Mouse (Mus musculus) kidney, adult 2 months (tissue): ENCODE data around the gene Topbp1. TPM values are rescaled to one million over a fixed set of nuclear protein-coding genes. Genes with fewer than 3 reads are reported as not detected.

ENCODE experiments used
- DNase-seq: peaks from one replicate; pipeline ENCODE4 v3.0.0; 2021
- H3K27ac ChIP-seq: fragments of 200-500 bp; 2 replicates; pipeline ENCODE4 v1.5.1; 2012; ENCODE audit warnings: low read depth, low read length, control low read depth, inconsistent platforms; ENCODE audit not compliant: insufficient read depth
- H3K27me3 ChIP-seq: fragments of 200-500 bp; replicated peaks from 2 replicates; pipeline ENCODE4 v1.6.1; 2012; ENCODE audit warnings: mild to moderate bottlenecking, moderate library complexity, low read length, inconsistent platforms; ENCODE audit not compliant: control insufficient read depth, insufficient read depth
- H3K36me3 ChIP-seq: fragments of 200-500 bp; 2 replicates; pipeline ENCODE4 v1.6.1; 2012; ENCODE audit warnings: mild to moderate bottlenecking, moderate library complexity, low read length, inconsistent platforms; ENCODE audit not compliant: control insufficient read depth, insufficient read depth
- H3K4me1 ChIP-seq: fragments of 200-500 bp; 2 replicates; pipeline ENCODE4 v1.6.1; 2011; ENCODE audit warnings: low read length; ENCODE audit not compliant: control insufficient read depth, insufficient read depth
- H3K4me3 ChIP-seq: fragments of 200-500 bp; 2 replicates; pipeline ENCODE4 v1.5.1; 2011; ENCODE audit warnings: mild to moderate bottlenecking, low read depth, low read length, control low read depth; ENCODE audit not compliant: insufficient read depth
- CTCF ChIP-seq: fragments of 200-500 bp; conservative IDR thresholded peaks from 2 replicates; pipeline ENCODE4 v1.5.1; 2011; ENCODE audit warnings: low read depth, mild to moderate bottlenecking, control low read depth, low read length, moderate library complexity, mixed read lengths; ENCODE audit not compliant: insufficient read depth, insufficient read length
- POLR2A ChIP-seq: fragments of 200-500 bp; IDR thresholded peaks from one replicate; pipeline ENCODE4 v1.6.1; 2011; ENCODE audit warnings: low read depth, low read length, control low read depth
- WGBS: fragments of 180-500 bp; shearing (Covaris S2); methylation state at CpG from one replicate; pipeline ENCODE4 v1.1.7; 2018; 5-methylcytosine and 5-hydroxymethylcytosine counted together
- polyA plus RNA-seq: library from polyadenylated mRNA; depleted of rRNA; stranded (reverse); fragments of >200 nt; gene quantifications from 2 replicates; pipeline ENCODE4 v1.2.3, GENCODE M21; 2012

Topbp1 gene
- polyA plus RNA-seq, 1 experiment = 4.4 TPM

- 59% methylated on average over 13 of the region's 13 CpGs for whole genome bisulfite sequencing
- DNase-seq = no peak
- no peak overlapping the region for H3K4me3 ChIP-seq
- no peaks in the 10 kb centered on the region for H3K4me1 ChIP-seq
- H3K27me3 ChIP-seq = no peaks in the 10 kb centered on the region
- TF ChIP-seq CTCF (no peak), POLR2A (no peak)
- no peak overlapping the region for H3K27ac ChIP-seq
- no peaks in the 10 kb centered on the region for H3K36me3 ChIP-seq
Observed at GRCm38 (mm10) chr9:103286901-103287422, 18.1 kb upstream of the Topbp1 start.

- Histone ChIP-seq H3K27me3 (no peaks in the 10 kb centered on the region), H3K36me3 (no peaks in the 10 kb centered on the region), H3K27ac (no peak overlapping the region), H3K4me1 (no peaks in the 10 kb centered on the region), H3K4me3 (no peak overlapping the region)
- TF ChIP-seq POLR2A (no peak), CTCF (no peak)
- no peak for DNase-seq
- WGBS = 89% methylated on average over 19 of the region's 19 CpGs
Observed at GRCm38 (mm10) chr9:103287840-103288488, 17.1 kb upstream of the Topbp1 start.

GRCm38 (mm10) chr9:103288489-103289180 lies 16.4 kb upstream of the Topbp1 start:
- TF ChIP-seq POLR2A = no peak
- no peak for TF ChIP-seq CTCF

GRCm38 (mm10) chr9:103294507-103294906 lies 10.5 kb upstream of the Topbp1 start:
- H3K27me3 ChIP-seq = no peaks in the 10 kb centered on the region
- TF ChIP-seq CTCF (no peak), POLR2A (no peak)
- no peaks in the 10 kb centered on the region for H3K36me3 ChIP-seq
- WGBS = 57% methylated on average over 2 of the region's 2 CpGs
- DNase-seq = no peak
- H3K4me1 ChIP-seq = no peaks in the 10 kb centered on the region
- H3K4me3 ChIP-seq = no peak overlapping the region
- no peak overlapping the region for H3K27ac ChIP-seq

More at GRCm38 (mm10) chr9:103288489-103289180, 16.4 kb upstream of the Topbp1 start:
- Histone ChIP-seq H3K36me3 (no peaks in the 10 kb centered on the region), H3K27me3 (no peaks in the 10 kb centered on the region), H3K4me3 (no peak overlapping the region), H3K27ac (no peak overlapping the region), H3K4me1 (no peaks in the 10 kb centered on the region)
- 90% methylated on average over 13 of the region's 13 CpGs for WGBS
- no peak for DNase-seq

- no peak overlapping the region for H3K27ac ChIP-seq
- no peak for DNase-seq
- no peak overlapping the region for H3K4me3 ChIP-seq
- no peaks in the 10 kb centered on the region for H3K36me3 ChIP-seq
- TF ChIP-seq CTCF = no peak
- no peak for TF ChIP-seq POLR2A
- H3K27me3 ChIP-seq = no peaks in the 10 kb centered on the region
- 94% methylated on average over 8 of the region's 8 CpGs for WGBS
- peaks cover 3% of the 10 kb centered on the region; the same call in 1 of the 2 replicates for H3K4me1 ChIP-seq
Observed at GRCm38 (mm10) chr9:103301086-103301485, 3.9 kb upstream of the Topbp1 start.

GRCm38 (mm10) chr9:103302239-103302638 lies 2.8 kb upstream of the Topbp1 start:
- H3K27ac ChIP-seq = no peak overlapping the region
- no peak overlapping the region for H3K4me3 ChIP-seq
- 65% methylated on average over 4 of the region's 4 CpGs for WGBS
- no peaks in the 10 kb centered on the region for H3K27me3 ChIP-seq
- TF ChIP-seq CTCF = no peak
- no peak for TF ChIP-seq POLR2A
- DNase-seq = no peak
- H3K36me3 ChIP-seq = no peaks in the 10 kb centered on the region
- H3K4me1 ChIP-seq = peaks cover 3% of the 10 kb centered on the region; the same call in 1 of the 2 replicates

- TF ChIP-seq CTCF (peak; percentile 65), POLR2A (no peak)
- Histone ChIP-seq H3K27ac (no peak overlapping the region), H3K27me3 (no peaks in the 10 kb centered on the region), H3K4me3 (no peak overlapping the region), H3K36me3 (no peaks in the 10 kb centered on the region), H3K4me1 (peaks cover 3% of the 10 kb centered on the region; the same call in 1 of the 2 replicates)
- WGBS = 54% methylated on average over 3 of the region's 3 CpGs
- DNase-seq = peak; percentile 62
Observed at GRCm38 (mm10) chr9:103302666-103303065, 2.3 kb upstream of the Topbp1 start.
